Mouse (Mus musculus) liver, embryonic 12.5 days (tissue): Measurements from ENCODE around the gene Ccdc107. TPM values are rescaled to one million over a fixed set of nuclear protein-coding genes. Genes with fewer than 3 reads are reported as not detected.

Experiments used
- ATAC-seq: fragments of 200-750 bp; cut with Nextera tagmentation; 2 replicates; pipeline ENCODE4 v1.8.0; 2017; ENCODE audit warnings: moderate number of reproducible peaks, mild to moderate bottlenecking, moderate library complexity
- H3K27ac ChIP-seq: fragments of 300-500 bp; sonication (generic); 2 replicates; pipeline ENCODE4 v1.5.1; 2016; ENCODE audit warnings: mild to moderate bottlenecking
- H3K27me3 ChIP-seq: fragments of 300-500 bp; sonication (generic); replicated peaks from 2 replicates; pipeline ENCODE4 v1.6.1; 2016; ENCODE audit warnings: mild to moderate bottlenecking, moderate library complexity
- H3K36me3 ChIP-seq: fragments of 300-500 bp; sonication (generic); 2 replicates; pipeline ENCODE4 v1.6.1; 2016; ENCODE audit warnings: mild to moderate bottlenecking, moderate library complexity
- H3K4me1 ChIP-seq: fragments of 300-500 bp; sonication (generic); 2 replicates; pipeline ENCODE4 v1.6.1; 2016
- H3K4me2 ChIP-seq: fragments of 300-500 bp; sonication (generic); 2 replicates; pipeline ENCODE4 v1.6.1; 2016; ENCODE audit warnings: mild to moderate bottlenecking, moderate library complexity
- H3K4me3 ChIP-seq: fragments of 300-500 bp; sonication (generic); 2 replicates; pipeline ENCODE4 v1.5.1; 2016; ENCODE audit warnings: mild to moderate bottlenecking, moderate library complexity
- H3K9ac ChIP-seq: fragments of 300-500 bp; sonication (generic); 2 replicates; pipeline ENCODE4 v1.6.1; 2016; ENCODE audit warnings: mild to moderate bottlenecking, moderate library complexity
- H3K9me3 ChIP-seq: fragments of 300-500 bp; sonication (generic); replicated peaks from 2 replicates; pipeline ENCODE4 v1.6.1; 2016; ENCODE audit warnings: mild to moderate bottlenecking, moderate library complexity
- WGBS: fragments of 180-500 bp; shearing (Covaris S2); methylation state at CpG from one replicate; pipeline ENCODE4 v1.1.7; 2016; ENCODE audit not compliant: insufficient replicate concordance; 5-methylcytosine and 5-hydroxymethylcytosine counted together
- polyA plus RNA-seq: library from polyadenylated mRNA; unstranded; fragments of >200 nt; fragmentation: Nextera tagmentation; extraction: Ambion mirVana; gene quantifications from 2 replicates; pipeline ENCODE4 v1.2.1, GENCODE M21; 2016

Gene Ccdc107
- polyA plus RNA-seq, 1 experiment from 2014 or later = 38.3 TPM

DNA sequence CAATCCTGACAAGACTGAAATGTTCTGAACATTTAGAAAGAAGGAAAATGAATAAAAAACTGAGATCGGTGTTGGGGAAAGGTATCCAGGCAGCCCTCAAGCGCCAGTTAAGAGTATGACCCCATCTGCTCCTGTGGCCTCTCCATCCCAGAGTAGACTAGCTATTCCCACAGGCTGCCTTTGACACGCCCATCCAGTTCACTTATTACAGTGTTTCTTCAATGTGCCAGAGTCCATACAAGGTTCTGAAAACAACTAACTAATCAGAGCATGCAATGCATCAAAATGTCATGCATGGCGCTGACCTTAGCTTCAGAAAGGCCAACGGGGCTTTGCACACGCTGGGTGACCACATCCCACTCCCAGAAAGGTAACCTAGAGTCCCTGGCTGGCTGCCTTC lies 10.8 kb downstream of the Ccdc107 start:
- Histone ChIP-seq H3K27me3 (peaks cover 6% of the 10 kb centered on the region; the same call in 1 of the 2 replicates), H3K36me3 (no peaks in the 10 kb centered on the region), H3K9ac (no peak overlapping the region), H3K27ac (no peak overlapping the region), H3K4me1 (peaks cover 42% of the 10 kb centered on the region), H3K4me3 (no peak overlapping the region), H3K9me3 (no peaks in the 10 kb centered on the region), H3K4me2 (no peak overlapping the region)
- WGBS = 68% methylated on average over 6 of the region's 6 CpGs
- ATAC-seq = no peak

DNA sequence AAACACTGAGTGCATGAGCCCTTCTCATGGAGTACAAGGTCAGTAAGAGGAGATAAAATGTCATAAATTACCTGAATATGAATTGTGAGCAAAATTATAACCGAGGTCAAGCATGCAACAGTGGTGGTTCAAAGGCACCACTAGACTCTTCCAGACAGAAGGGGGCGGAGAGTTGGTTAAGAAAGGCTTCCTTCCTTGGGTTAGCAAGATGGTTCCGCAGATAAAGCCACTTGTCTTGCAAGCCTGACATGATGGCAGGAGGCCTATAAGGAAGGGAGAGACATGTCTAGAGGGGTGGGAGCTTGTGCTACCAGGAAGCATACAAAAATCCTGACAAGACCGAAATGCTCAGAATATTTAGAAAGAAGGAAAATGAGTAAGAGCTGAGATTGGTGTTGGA lies 11.6 kb downstream of the Ccdc107 start:
- no peak overlapping the region for H3K27ac ChIP-seq
- no peak overlapping the region for H3K9ac ChIP-seq
- ATAC-seq = no peak
- no peaks in the 10 kb centered on the region for H3K36me3 ChIP-seq
- no peak overlapping the region for H3K4me3 ChIP-seq
- peaks cover 44% of the 10 kb centered on the region for H3K4me1 ChIP-seq
- no peaks in the 10 kb centered on the region for H3K9me3 ChIP-seq
- peaks cover 6% of the 10 kb centered on the region; the same call in 1 of the 2 replicates for H3K27me3 ChIP-seq
- 21% methylated on average over 4 of the region's 4 CpGs for WGBS
- H3K4me2 ChIP-seq = no peak overlapping the region

DNA sequence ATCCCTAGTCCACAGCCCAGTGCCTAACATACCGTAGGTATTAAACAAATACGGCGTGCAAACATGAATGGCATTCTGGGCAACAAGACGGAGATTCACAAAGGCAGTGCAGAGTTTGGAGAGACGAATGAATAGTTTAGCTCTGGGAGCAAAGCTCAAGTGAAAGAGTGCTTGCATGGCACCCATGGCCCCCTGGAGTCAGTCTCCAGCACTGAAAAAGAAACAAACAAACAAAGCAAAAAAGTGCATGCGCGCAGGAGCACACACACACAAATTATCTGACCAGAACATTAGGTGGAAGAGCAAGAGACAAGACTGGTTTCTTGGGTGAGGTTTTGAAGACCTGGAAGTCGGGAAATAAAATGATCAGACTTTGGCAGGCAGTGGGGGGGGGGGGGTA lies 13.4 kb downstream of the Ccdc107 start:
- Histone ChIP-seq H3K9me3 (no peaks in the 10 kb centered on the region), H3K9ac (no peak overlapping the region), H3K4me1 (peaks cover 39% of the 10 kb centered on the region), H3K4me2 (no peak overlapping the region), H3K27ac (no peak overlapping the region), H3K27me3 (peaks cover 9% of the 10 kb centered on the region; the same call in 1 of the 2 replicates), H3K36me3 (no peaks in the 10 kb centered on the region), H3K4me3 (no peak overlapping the region)
- ATAC-seq = no peak
- 74% methylated on average over 8 of the region's 8 CpGs for WGBS

DNA sequence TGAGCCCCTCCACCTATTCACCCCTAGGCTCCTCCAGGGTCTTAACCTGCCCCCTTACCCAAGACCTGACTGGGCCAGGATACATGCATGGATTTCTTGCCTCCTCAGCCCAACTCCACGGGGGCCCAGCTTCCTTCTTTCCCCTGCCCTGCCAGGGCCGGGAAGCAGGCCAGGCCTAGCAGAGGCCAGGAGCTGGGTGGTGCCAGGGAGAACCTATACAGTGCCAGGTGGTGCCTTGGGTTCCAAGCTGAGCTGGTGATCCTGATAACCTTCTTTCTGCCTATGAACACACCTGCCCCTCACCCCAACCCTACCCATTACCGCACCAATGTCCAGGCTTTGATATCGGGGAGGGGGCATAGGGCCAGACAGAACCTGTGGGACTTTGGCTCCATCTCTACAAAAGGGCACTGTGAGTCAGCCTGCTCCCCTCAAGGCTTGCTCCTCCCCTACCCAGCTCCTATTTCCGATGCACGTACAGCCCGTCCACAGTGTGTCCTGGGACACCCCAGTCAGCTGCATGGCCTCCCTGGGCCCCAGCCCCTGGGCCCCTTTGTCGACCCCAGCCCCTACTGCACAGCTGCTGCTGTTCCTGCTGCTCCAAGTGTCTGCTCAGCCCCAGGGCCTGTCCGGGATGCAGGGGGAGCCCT lies 14.0 kb downstream of the Ccdc107 start, which contains the start of gene Car9:
TSS of gene Car9 (plus strand) at position 431 of the 650 bp plus-strand sequence.
- no peak for ATAC-seq
- WGBS = 63% methylated on average over 9 of the region's 9 CpGs
- no peaks in the 10 kb centered on the region for H3K36me3 ChIP-seq
- no peaks in the 10 kb centered on the region for H3K9me3 ChIP-seq
- H3K4me1 ChIP-seq = peaks cover 39% of the 10 kb centered on the region
- H3K27me3 ChIP-seq = peaks cover 9% of the 10 kb centered on the region; the same call in 1 of the 2 replicates
- no peak within 1 kb of the TSS for H3K27ac ChIP-seq
- peak within 1 kb of the TSS; percentile 84 for H3K4me2 ChIP-seq
- H3K9ac ChIP-seq = no peak within 1 kb of the TSS
- no peak within 1 kb of the TSS; the same call in 1 of the 2 replicates for H3K4me3 ChIP-seq

DNA sequence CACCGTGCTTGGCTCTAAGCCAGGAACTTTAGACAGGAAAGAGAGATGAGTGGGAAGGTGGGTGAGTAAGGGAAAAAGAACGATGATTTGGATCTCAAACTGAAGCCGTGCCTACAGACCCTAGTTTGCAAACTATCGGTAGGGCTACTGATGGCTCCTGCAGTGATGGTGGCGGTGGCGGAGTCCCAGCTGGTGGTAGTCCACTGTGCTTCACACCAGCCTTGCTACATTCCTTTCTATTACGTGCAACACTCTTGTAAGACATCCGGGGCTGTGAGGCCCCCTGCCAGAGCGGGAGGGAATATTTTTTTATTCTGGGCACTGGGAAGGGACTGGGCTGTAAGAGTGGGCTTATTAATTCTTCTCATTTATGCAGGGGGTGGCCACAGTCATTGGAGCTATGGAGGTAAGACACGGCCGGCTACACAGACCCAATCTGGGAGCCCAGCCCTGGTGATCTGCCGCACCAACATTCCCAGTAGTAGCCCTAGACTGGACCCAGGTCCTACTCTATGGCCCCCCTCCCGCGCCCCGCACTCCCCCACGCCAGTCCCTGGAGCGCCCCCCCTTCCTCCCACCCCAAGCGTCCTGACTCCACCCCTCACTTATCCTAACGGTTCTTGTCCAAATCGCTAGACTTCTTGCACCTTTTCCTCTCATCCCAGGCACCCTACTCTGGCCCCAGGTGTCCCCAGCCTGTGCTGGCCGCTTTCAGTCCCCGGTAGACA lies 15.4 kb downstream of the Ccdc107 start:
- Histone ChIP-seq H3K4me2 (peak overlapping the region; percentile 84), H3K36me3 (no peaks in the 10 kb centered on the region), H3K9me3 (no peaks in the 10 kb centered on the region), H3K27me3 (peaks cover 9% of the 10 kb centered on the region; the same call in 1 of the 2 replicates), H3K27ac (no peak overlapping the region), H3K4me3 (peak overlapping the region; percentile 60), H3K4me1 (peaks cover 39% of the 10 kb centered on the region), H3K9ac (peak overlapping the region; percentile 71)
- 6% methylated on average over 21 of the region's 22 CpGs for WGBS
- peak; percentile 53 for ATAC-seq

DNA sequence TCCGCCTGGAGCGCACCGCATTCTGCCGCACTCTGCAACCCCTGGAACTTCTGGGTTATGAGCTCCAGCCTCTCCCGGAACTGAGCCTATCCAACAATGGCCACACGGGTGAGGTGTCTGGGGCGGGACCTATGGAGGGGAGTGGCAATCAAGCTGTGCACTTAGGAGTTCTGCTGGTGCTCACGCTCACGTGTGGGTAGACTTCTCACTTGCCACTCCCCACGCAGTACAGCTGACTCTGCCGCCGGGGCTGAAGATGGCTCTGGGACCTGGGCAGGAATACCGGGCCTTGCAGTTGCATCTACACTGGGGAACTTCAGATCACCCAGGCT lies 15.9 kb downstream of the Ccdc107 start:
- no peak overlapping the region for H3K27ac ChIP-seq
- WGBS = 1% methylated on average over 13 of the region's 13 CpGs
- H3K27me3 ChIP-seq = peaks cover 9% of the 10 kb centered on the region; the same call in 1 of the 2 replicates
- no peaks in the 10 kb centered on the region for H3K9me3 ChIP-seq
- H3K4me2 ChIP-seq = peak overlapping the region; percentile 84
- peaks cover 35% of the 10 kb centered on the region for H3K4me1 ChIP-seq
- peak; percentile 84 for ATAC-seq
- no peaks in the 10 kb centered on the region for H3K36me3 ChIP-seq
- peak overlapping the region; percentile 71 for H3K9ac ChIP-seq
- peak overlapping the region; percentile 60 for H3K4me3 ChIP-seq

DNA sequence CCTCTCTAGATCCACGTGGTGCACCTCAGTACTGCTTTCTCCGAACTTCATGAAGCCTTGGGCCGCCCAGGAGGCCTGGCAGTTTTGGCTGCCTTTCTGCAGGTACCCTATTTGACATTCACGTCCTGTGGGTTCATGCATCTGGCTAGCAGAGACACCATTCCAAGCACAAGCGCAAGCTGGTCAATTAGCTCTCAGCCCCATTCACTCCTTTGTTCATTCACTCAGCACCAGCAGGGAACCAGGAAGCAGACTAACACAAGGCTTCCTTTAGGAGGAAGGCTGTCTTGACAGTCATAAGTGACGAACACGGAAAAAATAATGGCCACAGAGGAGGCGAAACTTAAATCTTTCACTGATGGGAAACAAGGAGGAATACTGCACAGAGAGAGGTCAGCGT lies 16.4 kb downstream of the Ccdc107 start:
- Histone ChIP-seq H3K9me3 (no peaks in the 10 kb centered on the region), H3K27me3 (peaks cover 12% of the 10 kb centered on the region; the same call in 1 of the 2 replicates), H3K27ac (0 out of 2 replicates have a peak overlapping the region, but pooled peaks have one; percentile 11), H3K4me2 (peak overlapping the region; percentile 84), H3K4me3 (peak overlapping the region; percentile 60), H3K36me3 (no peaks in the 10 kb centered on the region), H3K9ac (0 out of 2 replicates have a peak overlapping the region, but pooled peaks have one; percentile 71), H3K4me1 (peaks cover 30% of the 10 kb centered on the region)
- no peak for ATAC-seq
- WGBS = 27% methylated on average over 9 of the region's 9 CpGs

DNA sequence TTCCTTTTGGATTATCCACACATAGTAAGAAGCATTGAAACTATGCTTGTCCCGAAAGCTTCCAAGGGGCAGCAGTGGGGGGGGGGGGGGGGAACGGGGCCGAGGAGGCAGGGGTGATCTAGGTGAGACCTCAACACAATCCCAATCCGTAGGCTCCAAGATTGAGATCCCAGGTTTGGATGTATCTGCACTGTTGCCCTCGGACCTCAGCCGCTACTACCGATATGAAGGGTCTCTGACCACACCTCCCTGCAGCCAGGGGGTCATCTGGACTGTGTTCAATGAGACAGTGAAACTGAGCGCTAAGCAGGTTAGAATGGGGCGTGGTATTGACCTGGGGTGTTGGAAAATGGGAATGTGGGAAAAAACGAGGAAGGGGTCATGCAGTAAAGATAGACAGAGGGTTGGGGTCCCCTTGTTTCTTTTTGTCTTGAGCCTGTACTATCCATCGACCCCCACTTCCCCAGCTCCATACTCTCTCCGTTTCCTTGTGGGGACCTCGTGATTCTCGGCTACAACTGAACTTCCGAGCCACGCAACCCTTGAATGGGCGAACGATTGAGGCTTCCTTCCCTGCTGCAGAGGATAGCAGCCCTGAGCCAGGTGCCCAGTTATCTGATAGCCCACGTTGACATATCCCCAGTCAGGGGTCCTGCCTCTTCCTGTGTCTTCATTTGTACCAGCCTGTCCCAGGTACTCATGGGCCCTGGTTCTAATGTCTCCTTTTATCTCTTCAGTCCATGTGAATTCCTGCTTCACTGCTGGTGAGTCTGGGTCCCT lies 19.2 kb downstream of the Ccdc107 start:
- Histone ChIP-seq H3K9me3 (no peaks in the 10 kb centered on the region), H3K9ac (no peak overlapping the region), H3K36me3 (no peaks in the 10 kb centered on the region), H3K27me3 (peaks cover 11% of the 10 kb centered on the region; the same call in 1 of the 2 replicates), H3K4me2 (no peak overlapping the region), H3K4me3 (no peak overlapping the region), H3K4me1 (peaks cover 34% of the 10 kb centered on the region), H3K27ac (no peak overlapping the region)
- 57% methylated on average over 19 of the region's 19 CpGs for WGBS
- no peak for ATAC-seq

DNA sequence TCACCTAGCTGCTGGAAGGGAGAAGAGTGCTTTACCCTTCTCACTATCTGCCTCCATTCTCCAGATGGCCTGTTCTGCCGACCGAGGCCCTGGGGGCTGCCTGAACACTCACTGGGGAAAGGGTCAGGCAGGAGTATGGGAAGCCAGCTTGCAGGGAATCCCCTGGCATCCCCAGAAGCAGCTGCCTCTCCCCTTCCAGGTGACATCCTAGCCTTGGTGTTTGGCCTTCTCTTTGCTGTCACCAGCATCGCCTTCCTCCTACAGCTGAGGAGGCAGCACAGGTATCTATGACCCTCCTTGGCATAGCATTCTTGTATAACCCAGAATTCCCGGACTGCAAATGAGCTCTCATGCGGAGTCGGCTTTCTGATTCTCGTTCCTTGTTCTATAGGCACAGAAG lies 20.0 kb downstream of the Ccdc107 start:
- Histone ChIP-seq H3K27ac (no peak overlapping the region), H3K4me3 (no peak overlapping the region), H3K9me3 (no peaks in the 10 kb centered on the region), H3K27me3 (peaks cover 9% of the 10 kb centered on the region; the same call in 1 of the 2 replicates), H3K9ac (no peak overlapping the region), H3K4me2 (no peak overlapping the region), H3K4me1 (peaks cover 30% of the 10 kb centered on the region), H3K36me3 (no peaks in the 10 kb centered on the region)
- WGBS = 58% methylated on average over 7 of the region's 7 CpGs
- ATAC-seq = no peak

DNA sequence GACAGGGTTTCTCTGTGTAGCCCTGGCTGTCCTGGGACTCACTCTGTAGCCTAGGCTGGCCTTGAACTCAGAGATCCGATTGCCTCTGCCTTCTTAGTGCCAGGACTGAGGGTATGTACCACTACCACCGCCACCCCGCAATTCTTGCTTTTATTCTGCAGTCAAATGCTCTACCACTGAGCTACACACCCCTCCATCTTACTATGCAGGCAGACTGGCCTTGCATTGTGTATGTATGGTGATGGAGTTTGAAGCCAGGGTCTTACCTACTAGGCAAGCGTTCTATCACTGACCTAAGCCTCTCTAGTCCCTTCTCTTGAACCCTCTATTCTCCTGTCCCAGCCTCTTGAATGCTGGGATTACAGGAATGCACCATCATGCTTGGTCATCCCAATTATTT lies 20.6 kb downstream of the Ccdc107 start:
- Histone ChIP-seq H3K9ac (no peak overlapping the region), H3K4me3 (no peak overlapping the region), H3K4me2 (no peak overlapping the region), H3K9me3 (no peaks in the 10 kb centered on the region), H3K36me3 (no peaks in the 10 kb centered on the region), H3K4me1 (peaks cover 25% of the 10 kb centered on the region), H3K27me3 (peaks cover 15% of the 10 kb centered on the region), H3K27ac (no peak overlapping the region)
- 69% methylated on average over 4 of the region's 4 CpGs for WGBS
- no peak for ATAC-seq

DNA sequence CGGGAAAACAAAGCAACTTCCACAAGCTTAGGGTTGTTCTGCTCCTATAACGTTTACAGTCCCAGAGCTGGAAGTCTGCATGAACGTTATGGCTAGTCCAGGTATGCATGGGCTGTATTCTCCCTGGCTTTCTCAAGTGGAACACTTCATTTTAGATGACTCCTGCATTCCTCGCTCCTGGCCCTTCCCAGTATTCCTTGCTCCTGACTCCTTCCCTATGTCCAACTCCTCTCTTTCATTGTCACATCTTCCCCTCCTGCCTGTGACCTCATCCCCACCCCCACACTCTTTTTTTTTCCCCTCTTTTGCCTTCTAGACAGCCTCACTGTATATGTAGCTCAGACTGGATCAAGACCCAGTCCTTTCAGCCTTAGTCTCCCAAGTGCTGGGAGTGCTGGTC lies 21.1 kb downstream of the Ccdc107 start:
- no peak for ATAC-seq
- Histone ChIP-seq H3K27ac (no peak overlapping the region), H3K9me3 (no peaks in the 10 kb centered on the region), H3K4me2 (no peak overlapping the region), H3K4me1 (peaks cover 25% of the 10 kb centered on the region), H3K36me3 (no peaks in the 10 kb centered on the region), H3K27me3 (peaks cover 20% of the 10 kb centered on the region), H3K9ac (no peak overlapping the region), H3K4me3 (no peak overlapping the region)
- WGBS = 77% methylated on average over 4 of the region's 4 CpGs
